Mouse (Mus musculus) gastrocnemius, postnatal 10 days (tissue): Measurements from ENCODE around the gene Cdsn. TPM values are rescaled to one million over a fixed set of nuclear protein-coding genes. Genes with fewer than 3 reads are reported as not detected.
A peak's percentile ranks its signal among the peaks of the same experiment; 100 is the strongest.
"Not testable (repeated sequence)": the region's sequence is repeated elsewhere in the genome, so short reads cannot be mapped to it uniquely, and the experiment has no call there.

Experiments used
- DNase-seq: peaks from one replicate; pipeline ENCODE4 v3.0.0; 2021; ENCODE audit warnings: mixed read lengths
- long read RNA-seq, 2 experiments: library from polyadenylated mRNA; stranded (forward); transcript quantifications; one replicate each; pipeline ENCODE4 v2.0.0; 2021
- total RNA-seq, 2 experiments: library from RNA; stranded (reverse); gene quantifications; 2 replicates each; pipeline ENCODE4 v1.2.3; 2021

The Cdsn gene
- under 1 TPM; 0.14 to 0.19 TPM for total RNA-seq
- long read RNA-seq, experiment 1, partial matches to known transcripts: 0 of 1 reads
- long read RNA-seq, experiment 1, other reads (novel, unspliced or antisense): 0 of 1 reads
- long read RNA-seq, experiment 2: 0 reads

GRCm38 (mm10) chr17:35551881-35552414, at the start of gene Cdsn:
TSS of gene Cdsn (plus strand) at chr17:35552128.
- no peak for DNase-seq

GRCm38 (mm10) chr17:35502226-35502625, 49.7 kb upstream of the Cdsn start:
- DNase-seq: no peak

DNA sequence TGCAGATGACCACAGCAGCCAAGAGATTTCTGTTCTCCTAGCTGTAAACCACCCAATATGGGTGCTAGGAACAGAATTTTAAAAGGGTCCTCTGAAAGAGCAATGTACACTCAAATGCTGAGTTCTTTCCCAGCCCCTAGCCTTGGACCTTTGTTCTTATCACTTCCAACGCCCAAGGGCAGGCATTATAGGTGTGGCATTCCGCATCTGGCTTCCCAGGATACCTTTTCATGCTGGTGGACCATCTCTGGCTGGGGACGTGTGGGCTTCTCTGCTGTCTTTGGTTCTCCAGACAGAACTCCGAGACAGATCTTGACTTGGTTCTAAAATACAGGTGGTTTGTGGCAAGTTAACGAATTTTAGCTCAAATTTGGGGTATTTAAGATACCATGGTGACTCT, 49.2 kb upstream of the Cdsn start:
- no peak for DNase-seq

- no peak for DNase-seq
These were observed 48.1 kb upstream of the Cdsn start for GRCm38 (mm10) chr17:35503849-35504248.

- no peak for DNase-seq
These were observed 47.1 kb upstream of the Cdsn start for GRCm38 (mm10) chr17:35504628-35505481.

DNA sequence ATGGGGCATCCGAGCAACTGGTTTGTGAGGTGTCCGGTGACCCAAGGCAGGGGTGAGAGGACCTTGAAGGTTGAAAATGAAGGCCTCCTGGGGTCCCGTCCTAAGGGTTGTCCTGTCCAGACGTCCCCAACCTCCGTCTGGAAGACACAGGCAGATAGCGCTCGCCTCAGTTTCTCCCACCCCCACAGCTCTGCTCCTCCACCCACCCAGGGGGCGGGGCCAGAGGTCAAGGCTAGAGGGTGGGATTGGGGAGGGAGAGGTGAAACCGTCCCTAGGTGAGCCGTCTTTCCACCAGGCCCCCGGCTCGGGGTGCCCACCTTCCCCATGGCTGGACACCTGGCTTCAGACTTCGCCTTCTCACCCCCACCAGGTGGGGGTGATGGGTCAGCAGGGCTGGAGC, 46.2 kb upstream of the Cdsn start, which contains the start of gene Pou5f1:
TSS of gene Pou5f1 (plus strand) at position 243 of the 400 bp plus-strand sequence.
- no peak for DNase-seq

DNA sequence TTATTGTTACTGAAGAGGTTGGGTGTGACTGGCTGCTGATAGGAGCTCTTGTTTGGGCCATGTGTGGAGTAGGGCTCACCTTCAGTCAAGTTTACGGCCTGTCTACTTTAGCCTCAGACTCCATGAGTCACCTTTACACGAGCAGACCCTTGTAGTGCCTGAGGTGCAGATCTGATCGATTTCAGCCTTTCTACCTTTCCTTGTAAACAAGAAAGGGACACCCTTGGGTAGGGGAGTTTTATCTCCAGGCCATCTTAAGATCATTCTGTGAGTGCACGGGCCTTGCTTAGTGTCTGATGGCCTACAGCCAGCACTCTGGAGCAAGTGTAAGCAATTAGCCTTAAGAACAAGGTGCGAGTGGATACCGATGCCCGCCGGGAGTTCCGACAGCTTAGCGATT, 45.0 kb upstream of the Cdsn start:
- DNase-seq: no peak

DNA sequence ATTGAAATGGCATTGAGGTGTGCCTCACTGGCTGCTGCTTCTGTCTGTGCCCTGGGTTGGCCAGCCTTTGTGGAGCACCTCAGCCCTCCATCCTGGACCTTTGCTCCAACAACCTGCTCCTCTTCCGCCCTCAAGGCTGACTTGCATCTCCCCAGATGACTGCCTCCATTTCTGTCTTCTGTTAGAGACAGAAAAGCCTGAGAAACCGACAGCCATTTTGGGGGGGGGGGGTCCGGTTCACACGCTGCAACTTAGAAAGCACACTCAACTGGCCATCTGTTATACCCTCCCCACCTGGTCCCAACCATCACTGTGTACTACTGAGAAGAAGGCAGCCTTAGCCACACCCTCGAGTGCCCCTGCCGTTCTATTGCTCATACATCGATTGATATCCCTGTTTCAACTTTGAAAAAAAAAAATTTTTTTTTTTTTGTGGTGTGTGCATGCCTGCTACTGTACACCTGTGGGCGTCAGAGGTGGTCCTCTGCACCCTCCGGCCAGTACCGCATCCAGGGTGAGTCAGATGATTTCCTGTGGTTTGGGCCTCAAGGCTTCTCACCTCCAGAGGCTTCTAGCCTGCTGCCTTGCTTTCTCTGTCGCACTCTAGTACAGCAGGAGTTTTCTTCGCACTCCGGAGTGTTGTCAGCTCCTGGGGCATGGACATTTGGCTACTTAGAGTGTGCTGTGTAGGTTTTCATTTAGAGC, 44.2 kb upstream of the Cdsn start:
- DNase-seq: no peak

DNA sequence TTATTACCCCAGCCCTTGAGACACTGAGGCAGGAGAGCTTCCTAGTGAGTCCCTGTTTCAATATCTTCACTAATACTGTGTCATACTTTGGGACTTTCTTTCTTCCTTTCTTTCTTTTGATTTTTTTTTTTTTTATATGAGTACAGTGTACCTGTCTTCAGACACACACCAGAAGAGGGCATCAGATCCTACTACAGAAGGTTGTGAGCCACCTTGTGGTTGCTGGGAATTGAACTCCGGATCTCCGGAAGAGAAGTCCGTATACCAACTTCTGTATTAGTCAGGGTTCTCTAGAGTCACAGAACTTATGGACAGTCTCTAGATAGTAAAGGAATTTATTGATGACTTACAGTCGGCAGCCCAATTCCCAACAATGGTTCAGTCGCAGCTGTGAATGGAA, 43.6 kb upstream of the Cdsn start:
- not testable (repeated sequence) for DNase-seq

DNA sequence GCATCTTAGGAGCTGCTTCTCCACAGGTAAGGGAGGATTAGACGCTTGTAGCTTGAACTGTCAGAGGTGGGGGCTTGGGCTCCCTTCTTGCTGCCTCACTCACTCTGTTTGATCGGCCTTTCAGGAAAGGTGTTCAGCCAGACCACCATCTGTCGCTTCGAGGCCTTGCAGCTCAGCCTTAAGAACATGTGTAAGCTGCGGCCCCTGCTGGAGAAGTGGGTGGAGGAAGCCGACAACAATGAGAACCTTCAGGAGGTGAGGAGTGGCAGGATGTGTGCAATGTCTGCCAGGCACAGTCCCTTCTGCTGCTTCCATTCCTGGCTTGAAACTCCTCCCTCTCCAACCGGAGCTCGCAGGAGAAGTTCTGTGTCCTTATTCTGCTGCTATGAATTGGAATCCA, 42.6 kb upstream of the Cdsn start:
- DNase-seq: no peak

DNA sequence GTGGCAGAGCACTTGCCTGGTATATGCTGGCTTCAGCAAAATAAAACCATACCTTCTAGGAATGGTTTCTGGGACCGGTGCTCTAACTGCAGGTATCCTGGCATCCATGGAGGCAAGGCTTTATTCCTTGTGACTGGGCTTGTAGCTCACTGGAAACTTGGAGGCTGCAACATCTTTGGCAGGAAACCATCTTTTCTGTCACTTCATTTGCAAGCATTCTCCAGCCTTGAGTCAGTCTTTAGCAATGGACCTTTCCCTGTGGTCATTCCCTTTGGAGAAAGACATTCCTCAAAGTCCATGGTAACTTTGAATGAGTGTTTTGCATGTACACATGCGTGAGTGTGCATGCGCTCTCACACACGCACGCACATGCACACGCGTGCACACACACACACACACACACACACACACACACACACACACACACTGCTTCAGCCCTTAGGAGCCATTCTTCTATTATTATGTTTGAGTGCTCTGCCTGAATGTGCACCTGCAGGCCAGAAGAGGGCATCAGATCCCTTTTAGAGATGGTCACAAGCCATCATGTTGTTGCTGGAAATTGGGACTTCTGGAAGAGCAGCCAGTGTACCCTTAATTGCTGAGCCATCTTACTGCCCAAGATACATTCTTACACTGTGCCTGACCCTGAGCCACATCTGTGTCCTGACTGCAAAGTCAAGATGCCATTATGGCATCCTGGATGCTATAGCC, 38.9 kb upstream of the Cdsn start:
- DNase-seq: no peak

DNA sequence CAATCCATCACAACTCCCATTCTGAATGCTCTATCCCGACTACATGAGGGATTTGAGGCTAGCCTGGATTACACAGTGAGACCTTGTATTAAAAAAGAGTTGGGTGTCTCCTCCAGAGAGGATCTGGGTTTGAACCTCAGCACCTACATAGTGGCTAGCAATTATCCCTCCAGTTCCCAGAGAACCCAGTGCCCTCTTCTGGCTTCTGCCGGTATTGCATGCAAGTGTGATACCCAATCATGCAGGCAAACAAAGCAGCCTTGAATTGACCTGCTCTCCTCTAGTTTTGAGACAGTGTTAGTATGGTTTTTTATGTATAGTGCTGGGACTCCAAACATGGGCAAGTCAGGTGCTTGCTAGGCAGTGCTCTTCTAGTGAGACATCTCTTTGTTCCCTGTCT, 38.0 kb upstream of the Cdsn start:
- peak; percentile 84 for DNase-seq

- no peak for DNase-seq
These were observed 37.2 kb upstream of the Cdsn start for GRCm38 (mm10) chr17:35514756-35515155.

DNA sequence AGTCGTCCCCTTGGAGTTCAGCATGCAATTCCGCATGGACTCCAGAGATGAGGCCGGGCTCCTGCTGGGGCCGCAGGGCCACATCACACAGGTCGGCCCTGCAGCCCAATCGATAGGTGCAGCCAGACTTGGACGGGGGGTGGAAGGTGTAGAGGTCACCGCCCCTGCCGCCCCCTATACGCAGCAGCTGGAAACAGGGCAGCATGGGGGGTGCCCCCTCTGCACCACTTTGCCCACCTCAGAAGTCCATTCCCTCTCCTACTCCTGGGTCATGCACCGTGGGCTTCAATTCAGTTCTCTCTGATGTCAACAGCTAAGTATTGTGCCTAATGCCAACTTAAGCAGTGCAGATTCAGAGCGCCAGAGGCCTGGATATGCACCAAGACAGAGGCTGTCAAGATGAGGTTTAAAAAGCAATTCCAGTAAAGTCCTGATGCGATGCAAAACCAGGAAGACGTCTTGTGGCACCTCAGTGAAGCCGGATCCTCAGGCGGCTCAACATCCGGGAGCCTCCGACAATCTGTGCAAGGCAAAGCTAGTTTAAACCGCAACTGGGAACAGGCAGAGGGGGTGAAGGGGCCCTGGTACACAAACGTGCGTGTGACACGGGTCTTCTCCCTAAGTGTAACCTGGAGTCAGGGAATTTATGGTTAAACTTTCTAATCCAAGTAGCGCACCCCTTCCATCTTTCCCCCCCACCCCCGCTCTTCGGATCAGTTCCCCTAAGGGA, 35.9 kb upstream of the Cdsn start:
- DNase-seq: no peak

DNA sequence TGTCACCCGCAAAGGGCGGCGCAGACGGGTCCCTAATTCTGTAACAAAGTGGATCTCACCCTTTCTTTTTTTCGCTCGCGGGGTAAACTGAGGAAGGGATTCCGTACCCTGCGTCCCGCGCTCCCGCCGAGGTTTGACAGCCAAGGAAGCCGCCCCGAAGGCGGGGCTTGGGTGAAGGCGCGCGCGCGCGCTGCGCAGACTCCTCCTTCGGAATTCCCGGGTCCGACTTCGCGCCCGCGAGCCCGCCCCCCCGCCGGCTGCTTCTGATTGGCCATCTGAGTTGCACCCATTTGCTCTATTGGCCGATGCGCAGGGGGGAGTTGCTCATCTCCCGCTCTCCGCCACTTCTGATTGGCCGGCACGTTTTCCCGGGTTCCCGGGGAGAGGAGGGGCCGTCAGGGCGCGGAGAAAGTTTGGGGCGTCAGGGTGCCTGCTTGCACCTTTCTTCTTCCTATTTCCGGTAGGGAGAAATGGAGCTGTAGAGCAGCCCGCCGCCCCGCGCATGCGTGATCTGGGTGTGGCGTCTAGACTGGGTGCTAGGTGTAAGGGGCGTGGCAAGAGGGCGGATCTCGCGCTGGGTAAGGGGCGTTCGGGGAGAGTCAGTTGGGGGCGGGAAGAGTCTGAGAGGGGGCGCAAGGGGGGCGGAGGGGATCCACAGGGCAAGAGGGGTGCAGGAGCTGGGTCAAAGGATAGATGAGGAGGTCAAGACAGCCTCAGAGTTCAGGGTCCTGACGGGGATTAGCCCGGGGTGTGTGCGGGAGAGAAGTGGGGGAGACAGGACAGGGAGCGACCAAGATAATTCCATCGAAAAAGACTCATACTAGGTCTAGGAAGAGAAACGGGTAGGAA, 35.1 kb upstream of the Cdsn start, which contains the start of the genes Tcf19 and Cchcr1:
TSS of gene Tcf19 (minus strand) at position 173 of the 849 bp plus-strand sequence.
TSS of gene Cchcr1 (plus strand) at position 449 of the 849 bp plus-strand sequence.
- peak; percentile 96 for DNase-seq

DNA sequence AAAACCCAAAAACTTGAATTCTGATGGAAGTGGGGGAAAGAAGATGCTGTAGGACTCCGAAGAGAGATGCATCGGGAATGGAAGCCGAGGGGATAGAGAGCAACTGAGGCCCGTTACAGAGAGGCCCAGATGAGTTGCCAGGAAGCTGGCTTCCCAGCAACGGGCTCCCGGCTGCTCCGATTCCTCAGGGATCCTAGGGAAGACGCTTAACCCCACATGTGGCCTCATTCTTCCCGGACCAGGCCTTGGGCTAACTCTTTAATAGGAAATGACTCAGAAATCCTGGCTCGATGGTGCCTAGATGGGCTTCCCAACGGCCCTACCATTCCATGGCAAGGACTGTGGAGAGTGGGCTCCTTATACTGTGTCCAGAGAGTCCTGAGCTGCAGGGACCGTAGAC, 34.4 kb upstream of the Cdsn start:
- DNase-seq: no peak

DNA sequence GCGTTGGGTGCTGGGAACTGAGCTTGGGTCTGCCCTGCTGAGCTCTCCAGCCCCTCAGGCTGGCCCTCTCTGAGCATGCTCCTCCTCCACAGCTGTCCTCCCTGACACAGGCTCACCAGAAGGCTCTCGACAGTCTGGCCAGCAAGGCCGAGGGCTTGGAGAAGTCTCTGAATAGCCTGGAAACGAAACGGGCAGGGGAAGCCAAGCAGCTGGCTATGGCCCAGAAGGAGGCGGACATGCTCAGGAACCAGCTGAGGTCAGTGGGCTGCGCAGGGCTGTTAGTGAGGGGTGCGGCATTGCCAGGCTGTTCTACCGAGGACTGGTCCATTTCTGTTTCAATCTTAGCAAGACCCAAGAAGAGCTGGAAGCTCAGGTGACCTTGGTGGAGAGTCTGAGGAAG, 27.6 kb upstream of the Cdsn start:
- DNase-seq: peak; percentile 29

- DNase-seq: no peak
These were observed 25.3 kb upstream of the Cdsn start for GRCm38 (mm10) chr17:35526644-35527043.

- no peak for DNase-seq
These were observed 19.6 kb upstream of the Cdsn start for GRCm38 (mm10) chr17:35532360-35532759.

- no peak for DNase-seq
These were observed 19.0 kb upstream of the Cdsn start, which contains the start of gene Psors1c2 for GRCm38 (mm10) chr17:35532901-35533300. TSS of gene Psors1c2 (plus strand) at chr17:35533201.
